Mouse (Mus musculus) megakaryocyte, embryonic 14.5 days (primary cell): ENCODE data around the gene Mtf1.

Experiments used
- FLI1 ChIP-seq: IDR thresholded peaks from 2 replicates; pipeline ENCODE4 v1.6.1; 2012; ENCODE audit warnings: low read length, inconsistent platforms, mixed read lengths
- GATA1 ChIP-seq: IDR thresholded peaks from 3 replicates; pipeline ENCODE4 v1.6.1; 2012; ENCODE audit warnings: mixed read lengths, low read length, inconsistent platforms, borderline replicate concordance

- TF ChIP-seq GATA1 (no peak), FLI1 (no peak)
Measured at GRCm38 (mm10) chr4:124890831-124891230, 88.9 kb downstream of the Mtf1 start.
